Mouse (Mus musculus) myocyte (in vitro differentiated cells): ENCODE data around the gene Taf3. TPM values are rescaled to one million over a fixed set of nuclear protein-coding genes. Genes with fewer than 3 reads are reported as not detected.

Source experiments
- H3K27me3 ChIP-seq: one replicate; pipeline ENCODE4 v1.6.1; 2011; ENCODE audit not compliant: control insufficient read depth, insufficient read depth, insufficient read length
- H3K36me3 ChIP-seq: one replicate; pipeline ENCODE4 v1.6.1; 2011; ENCODE audit not compliant: control insufficient read depth, insufficient read depth
- H3K4me2 ChIP-seq: one replicate; pipeline ENCODE4 v1.6.1; 2011; ENCODE audit warnings: low read depth, control low read depth
- H3K4me3 ChIP-seq: one replicate; pipeline ENCODE4 v1.5.1; 2011; ENCODE audit warnings: mild to moderate bottlenecking, control low read depth, moderate library complexity
- H3K79me2 ChIP-seq: one replicate; pipeline ENCODE4 v1.6.1; 2011; ENCODE audit not compliant: control insufficient read depth, insufficient read depth
- H3ac ChIP-seq: one replicate; pipeline ENCODE4 v1.6.1; 2011; ENCODE audit not compliant: control insufficient read depth, insufficient read length
- CEBPB ChIP-seq: IDR thresholded peaks from 2 replicates; pipeline ENCODE4 v1.6.1; 2011; ENCODE audit warnings: mild to moderate bottlenecking, moderate library complexity; ENCODE audit not compliant: poor library complexity, insufficient read depth, severe bottlenecking
- E2F4 ChIP-seq: IDR thresholded peaks from one replicate; pipeline ENCODE4 v1.6.1; 2011; ENCODE audit warnings: mild to moderate bottlenecking, control low read depth, moderate library complexity; ENCODE audit not compliant: insufficient read depth
- MAX ChIP-seq: IDR thresholded peaks from one replicate; pipeline ENCODE4 v1.6.1; 2011; ENCODE audit warnings: low read depth, mild to moderate bottlenecking, control low read depth
- MYOD1 ChIP-seq, 3 experiments: IDR thresholded peaks; one replicate each; pipeline ENCODE4 v1.6.1; 2011; ENCODE audit warnings: control low read depth in 2 of 3, low read depth in 2 of 3, mild to moderate bottlenecking in 2 of 3, moderate library complexity in 1 of 3; ENCODE audit not compliant: insufficient read length in 2 of 3, control insufficient read depth in 1 of 3
- MYOG ChIP-seq, 3 experiments: IDR thresholded peaks; one replicate each; pipeline ENCODE4 v1.6.1; 2011; ENCODE audit warnings: control low read depth in 2 of 3, low read depth in 2 of 3, mild to moderate bottlenecking in 2 of 3; ENCODE audit not compliant: insufficient read length in 2 of 3, control insufficient read depth in 1 of 3, insufficient read depth in 1 of 3
- POLR2A ChIP-seq: IDR thresholded peaks from one replicate; pipeline ENCODE4 v1.6.1; 2011; ENCODE audit warnings: low read depth, mild to moderate bottlenecking, control low read depth, moderate library complexity; ENCODE audit not compliant: insufficient read length
- POLR2AphosphoS2 ChIP-seq: IDR thresholded peaks from one replicate; pipeline ENCODE4 v1.6.1; 2011; ENCODE audit warnings: low read depth, control low read depth; ENCODE audit not compliant: insufficient read length
- REST ChIP-seq: IDR thresholded peaks from one replicate; pipeline ENCODE4 v1.6.1; 2011; ENCODE audit warnings: mild to moderate bottlenecking, control low read depth, moderate library complexity; ENCODE audit not compliant: insufficient read depth, insufficient read length
- SRF ChIP-seq: IDR thresholded peaks from one replicate; pipeline ENCODE4 v1.6.1; 2011; ENCODE audit warnings: low read depth; ENCODE audit not compliant: control insufficient read depth, insufficient read length
- TCF12 ChIP-seq: IDR thresholded peaks from one replicate; pipeline ENCODE4 v1.6.1; 2011; ENCODE audit warnings: mild to moderate bottlenecking, control low read depth; ENCODE audit not compliant: poor library complexity, insufficient read depth, severe bottlenecking
- TCF3 ChIP-seq: IDR thresholded peaks from one replicate; pipeline ENCODE4 v1.6.1; 2011; ENCODE audit warnings: low read depth, control low read depth; ENCODE audit not compliant: insufficient read length
- USF1 ChIP-seq: IDR thresholded peaks from one replicate; pipeline ENCODE4 v1.6.1; 2011; ENCODE audit warnings: low read depth, mild to moderate bottlenecking, control low read depth, moderate library complexity
- polyA plus RNA-seq: library from polyadenylated mRNA; unstranded; fragments of >200 nt; fragmentation: generic; extraction: Trizol; gene quantifications from one replicate; pipeline ENCODE4 v1.2.1, GENCODE M21; 2012; ENCODE audit warnings: missing spikeins

The Taf3 gene
- polyA plus RNA-seq, 1 experiment: 6.6 TPM

- Histone ChIP-seq H3K79me2 (no peaks in the 10 kb centered on the region), H3K4me2 (no peak overlapping the region), H3K27me3 (no peaks in the 10 kb centered on the region), H3K36me3 (no peaks in the 10 kb centered on the region), H3ac (no peak overlapping the region), H3K4me3 (no peak overlapping the region)
- TF ChIP-seq TCF12 (no peak), CEBPB (no peak), MAX (no peak), POLR2AphosphoS2 (no peak), REST (no peak), TCF3 (no peak), POLR2A (no peak), SRF (no peak), E2F4 (no peak), MYOD1 (IDR thresholded peaks at IDR 0.05; ENCODE audit: control insufficient read depth in 1 of 3, insufficient read length in 2 of 3, low read depth in 2 of 3) (no peak), MYOG (IDR thresholded peaks at IDR 0.05; ENCODE audit: control insufficient read depth in 1 of 3, insufficient read depth in 1 of 3, insufficient read length in 2 of 3, low read depth in 2 of 3) (no peak), USF1 (no peak)
Observed at GRCm38 (mm10) chr2:9887636-9888035, 160.8 kb downstream of the Taf3 start.

- TF ChIP-seq MAX: no peak
- TF ChIP-seq TCF3: no peak
- TF ChIP-seq MYOG (IDR thresholded peaks at IDR 0.05; ENCODE audit: control insufficient read depth in 1 of 3, insufficient read depth in 1 of 3, insufficient read length in 2 of 3, low read depth in 2 of 3): no peak
- TF ChIP-seq POLR2AphosphoS2: no peak
- no peak for TF ChIP-seq CEBPB
- no peak for TF ChIP-seq REST
- no peak for TF ChIP-seq POLR2A
- H3K4me2 ChIP-seq: no peak overlapping the region
- H3K4me3 ChIP-seq: no peak overlapping the region
- no peak overlapping the region for H3ac ChIP-seq
- H3K36me3 ChIP-seq: no peaks in the 10 kb centered on the region
- H3K27me3 ChIP-seq: no peaks in the 10 kb centered on the region
- H3K79me2 ChIP-seq: no peaks in the 10 kb centered on the region
Observed at GRCm38 (mm10) chr2:9886921-9887610, 161.3 kb downstream of the Taf3 start.

- no peaks in the 10 kb centered on the region for H3K36me3 ChIP-seq
- no peaks in the 10 kb centered on the region for H3K27me3 ChIP-seq
- H3K4me3 ChIP-seq: no peak overlapping the region
- H3K4me2 ChIP-seq: no peak overlapping the region
- TF ChIP-seq MYOG (IDR thresholded peaks at IDR 0.05; ENCODE audit: control insufficient read depth in 1 of 3, insufficient read depth in 1 of 3, insufficient read length in 2 of 3, low read depth in 2 of 3): no peak
- TF ChIP-seq POLR2AphosphoS2: no peak
- no peak for TF ChIP-seq MAX
- H3K79me2 ChIP-seq: no peaks in the 10 kb centered on the region
- H3ac ChIP-seq: no peak overlapping the region
Observed at GRCm38 (mm10) chr2:9886031-9886430, 162.4 kb downstream of the Taf3 start.

GRCm38 (mm10) chr2:9885217-9885770, 163.1 kb downstream of the Taf3 start:
- Histone ChIP-seq H3K36me3 (no peaks in the 10 kb centered on the region), H3ac (no peak overlapping the region), H3K4me2 (no peak overlapping the region), H3K4me3 (no peak overlapping the region), H3K27me3 (no peaks in the 10 kb centered on the region), H3K79me2 (no peaks in the 10 kb centered on the region)
- TF ChIP-seq REST (no peak), USF1 (no peak), MAX (no peak), E2F4 (no peak), TCF12 (no peak), MYOD1 (IDR thresholded peaks at IDR 0.05; ENCODE audit: control insufficient read depth in 1 of 3, insufficient read length in 2 of 3, low read depth in 2 of 3) (no peak)

GRCm38 (mm10) chr2:9884533-9885216, 163.7 kb downstream of the Taf3 start:
- no peak for TF ChIP-seq CEBPB
- TF ChIP-seq MAX: no peak
- TF ChIP-seq SRF: no peak
- no peak for TF ChIP-seq E2F4
- no peak for TF ChIP-seq POLR2A
- TF ChIP-seq TCF12: no peak
- no peak for TF ChIP-seq MYOD1 (IDR thresholded peaks at IDR 0.05; ENCODE audit: control insufficient read depth in 1 of 3, insufficient read length in 2 of 3, low read depth in 2 of 3)
- no peak for TF ChIP-seq USF1
- TF ChIP-seq REST: no peak
- TF ChIP-seq TCF3: no peak
- TF ChIP-seq MYOG (IDR thresholded peaks at IDR 0.05; ENCODE audit: control insufficient read depth in 1 of 3, insufficient read depth in 1 of 3, insufficient read length in 2 of 3, low read depth in 2 of 3): no peak
- TF ChIP-seq POLR2AphosphoS2: no peak
- Histone ChIP-seq H3ac (no peak overlapping the region), H3K27me3 (no peaks in the 10 kb centered on the region), H3K4me2 (no peak overlapping the region), H3K79me2 (no peaks in the 10 kb centered on the region), H3K4me3 (no peak overlapping the region), H3K36me3 (no peaks in the 10 kb centered on the region)
